Mouse (Mus musculus) forebrain, embryonic 12.5 days (tissue): Measurements from ENCODE around the gene Crim1. TPM values are rescaled to one million over a fixed set of nuclear protein-coding genes. Genes with fewer than 3 reads are reported as not detected.

Experiments used
- ATAC-seq: fragments of 200-750 bp; cut with Nextera tagmentation; 2 replicates; pipeline ENCODE4 v1.8.0; 2017; ENCODE audit warnings: moderate TSS enrichment; ENCODE audit not compliant: low FRiP score
- H3K27ac ChIP-seq: fragments of 300-500 bp; sonication (generic); 2 replicates; pipeline ENCODE4 v1.5.1; 2016; ENCODE audit warnings: mild to moderate bottlenecking
- H3K27me3 ChIP-seq: fragments of 300-500 bp; sonication (generic); 2 replicates; pipeline ENCODE4 v1.6.1; 2016; ENCODE audit warnings: mild to moderate bottlenecking
- H3K36me3 ChIP-seq: fragments of 300-500 bp; sonication (generic); replicated peaks from 2 replicates; pipeline ENCODE4 v1.6.1; 2016; ENCODE audit warnings: mild to moderate bottlenecking
- H3K4me1 ChIP-seq: fragments of 300-500 bp; sonication (generic); 2 replicates; pipeline ENCODE4 v1.6.1; 2016
- H3K4me2 ChIP-seq: fragments of 300-500 bp; sonication (generic); 2 replicates; pipeline ENCODE4 v1.6.1; 2016; ENCODE audit warnings: mild to moderate bottlenecking, moderate library complexity
- H3K4me3 ChIP-seq: fragments of 300-500 bp; sonication (generic); replicated peaks from 2 replicates; pipeline ENCODE4 v1.5.1; 2016; ENCODE audit warnings: mild to moderate bottlenecking
- H3K9ac ChIP-seq: fragments of 300-500 bp; sonication (generic); 2 replicates; pipeline ENCODE4 v1.6.1; 2016; ENCODE audit warnings: mild to moderate bottlenecking
- H3K9me3 ChIP-seq: fragments of 300-500 bp; sonication (generic); 2 replicates; pipeline ENCODE4 v1.6.1; 2016
- WGBS: fragments of 180-500 bp; shearing (Covaris S2); methylation state at CpG from one replicate; pipeline ENCODE4 v1.1.7; 2016; 5-methylcytosine and 5-hydroxymethylcytosine counted together
- polyA plus RNA-seq: library from polyadenylated mRNA; unstranded; fragments of >200 nt; fragmentation: Nextera tagmentation; extraction: Ambion mirVana; gene quantifications from 2 replicates; pipeline ENCODE4 v1.2.1, GENCODE M21; 2016

Crim1 gene
- polyA plus RNA-seq, 1 experiment from 2014 or later, result 3.8 TPM

GRCm38 (mm10) chr17:78376587-78376986 lies 176.5 kb downstream of the Crim1 start:
- H3K4me3 ChIP-seq, result no peak overlapping the region
- H3K9me3 ChIP-seq, result no peaks in the 10 kb centered on the region
- H3K27ac ChIP-seq, result no peak overlapping the region
- no peak overlapping the region for H3K4me2 ChIP-seq
- 79% methylated on average over 8 of the region's 8 CpGs for WGBS
- no peaks in the 10 kb centered on the region for H3K27me3 ChIP-seq
- H3K9ac ChIP-seq, result no peak overlapping the region
- no peaks in the 10 kb centered on the region for H3K4me1 ChIP-seq
- peaks cover 6% of the 10 kb centered on the region; the same call in 1 of the 2 replicates for H3K36me3 ChIP-seq
- no peak for ATAC-seq

GRCm38 (mm10) chr17:78379079-78379729 lies 179.2 kb downstream of the Crim1 start:
- WGBS, result 91% methylated on average over 8 of the region's 8 CpGs
- H3K27ac ChIP-seq, result no peak overlapping the region
- H3K4me1 ChIP-seq, result no peaks in the 10 kb centered on the region
- no peak overlapping the region for H3K9ac ChIP-seq
- H3K36me3 ChIP-seq, result peaks cover 10% of the 10 kb centered on the region; the same call in 1 of the 2 replicates
- H3K9me3 ChIP-seq, result no peaks in the 10 kb centered on the region
- no peak overlapping the region for H3K4me3 ChIP-seq
- no peak overlapping the region for H3K4me2 ChIP-seq
- no peaks in the 10 kb centered on the region for H3K27me3 ChIP-seq
- ATAC-seq, result no peak

GRCm38 (mm10) chr17:78379730-78380245 lies 179.7 kb downstream of the Crim1 start:
- 75% methylated on average over 11 of the region's 11 CpGs for WGBS
- no peak overlapping the region for H3K4me2 ChIP-seq
- no peaks in the 10 kb centered on the region for H3K4me1 ChIP-seq
- H3K27me3 ChIP-seq, result no peaks in the 10 kb centered on the region
- peaks cover 10% of the 10 kb centered on the region; the same call in 1 of the 2 replicates for H3K36me3 ChIP-seq
- H3K9ac ChIP-seq, result no peak overlapping the region
- H3K27ac ChIP-seq, result no peak overlapping the region
- no peak for ATAC-seq
- no peak overlapping the region for H3K4me3 ChIP-seq
- no peaks in the 10 kb centered on the region for H3K9me3 ChIP-seq

- Histone ChIP-seq H3K36me3 (0 out of 2 replicates have a peak, but pooled peaks cover 6% of the 10 kb centered on the region), H3K27ac (no peak overlapping the region), H3K9me3 (no peaks in the 10 kb centered on the region), H3K27me3 (no peaks in the 10 kb centered on the region), H3K4me3 (no peak overlapping the region), H3K4me2 (no peak overlapping the region), H3K9ac (no peak overlapping the region), H3K4me1 (no peaks in the 10 kb centered on the region)
- ATAC-seq, result no peak
- WGBS, result 88% methylated on average over 3 of the region's 3 CpGs
Measured at GRCm38 (mm10) chr17:78382321-78382720, 182.3 kb downstream of the Crim1 start.

GRCm38 (mm10) chr17:78387665-78388064 lies 187.6 kb downstream of the Crim1 start:
- no peak for ATAC-seq
- H3K27me3 ChIP-seq, result no peaks in the 10 kb centered on the region
- H3K9me3 ChIP-seq, result no peaks in the 10 kb centered on the region
- no peak overlapping the region for H3K4me2 ChIP-seq
- no peak overlapping the region for H3K9ac ChIP-seq
- H3K4me3 ChIP-seq, result no peak overlapping the region
- H3K36me3 ChIP-seq, result no peaks in the 10 kb centered on the region
- H3K27ac ChIP-seq, result no peak overlapping the region
- WGBS, result 84% methylated on average over 9 of the region's 9 CpGs
- H3K4me1 ChIP-seq, result no peaks in the 10 kb centered on the region

- no peaks in the 10 kb centered on the region for H3K36me3 ChIP-seq
- H3K27me3 ChIP-seq, result no peaks in the 10 kb centered on the region
- WGBS, result 85% methylated on average over 9 of the region's 9 CpGs
- no peak for ATAC-seq
- no peaks in the 10 kb centered on the region for H3K9me3 ChIP-seq
- no peak overlapping the region for H3K9ac ChIP-seq
- no peak overlapping the region for H3K27ac ChIP-seq
- H3K4me2 ChIP-seq, result no peak overlapping the region
- no peak overlapping the region for H3K4me3 ChIP-seq
- no peaks in the 10 kb centered on the region for H3K4me1 ChIP-seq
Measured at GRCm38 (mm10) chr17:78388101-78388847, 188.2 kb downstream of the Crim1 start.

GRCm38 (mm10) chr17:78389573-78389972 lies 189.5 kb downstream of the Crim1 start:
- 94% methylated on average over 5 of the region's 5 CpGs for WGBS
- Histone ChIP-seq H3K4me2 (no peak overlapping the region), H3K27ac (no peak overlapping the region), H3K9me3 (no peaks in the 10 kb centered on the region), H3K27me3 (no peaks in the 10 kb centered on the region), H3K9ac (no peak overlapping the region), H3K4me3 (no peak overlapping the region), H3K36me3 (no peaks in the 10 kb centered on the region), H3K4me1 (no peaks in the 10 kb centered on the region)
- ATAC-seq, result no peak

- no peak overlapping the region for H3K4me2 ChIP-seq
- H3K4me1 ChIP-seq, result no peaks in the 10 kb centered on the region
- no peak overlapping the region for H3K4me3 ChIP-seq
- no peak for ATAC-seq
- H3K9ac ChIP-seq, result no peak overlapping the region
- WGBS, result 84% methylated on average over 9 of the region's 9 CpGs
- H3K27ac ChIP-seq, result no peak overlapping the region
- H3K36me3 ChIP-seq, result no peaks in the 10 kb centered on the region
- H3K9me3 ChIP-seq, result no peaks in the 10 kb centered on the region
- H3K27me3 ChIP-seq, result no peaks in the 10 kb centered on the region
Measured at GRCm38 (mm10) chr17:78392401-78393087, 192.5 kb downstream of the Crim1 start.

GRCm38 (mm10) chr17:78400130-78400840 lies 200.2 kb downstream of the Crim1 start:
- H3K36me3 ChIP-seq, result peaks cover 9% of the 10 kb centered on the region

GRCm38 (mm10) chr17:78401311-78401710 lies 201.3 kb downstream of the Crim1 start:
- 72% methylated on average over 6 of the region's 6 CpGs for WGBS
- peaks cover 7% of the 10 kb centered on the region for H3K4me1 ChIP-seq
- H3K4me2 ChIP-seq, result no peak overlapping the region
- H3K4me3 ChIP-seq, result no peak overlapping the region
- no peak overlapping the region for H3K9ac ChIP-seq
- peaks cover 9% of the 10 kb centered on the region for H3K36me3 ChIP-seq
- no peak overlapping the region for H3K27ac ChIP-seq
- H3K27me3 ChIP-seq, result no peaks in the 10 kb centered on the region
- H3K9me3 ChIP-seq, result no peaks in the 10 kb centered on the region
- no peak for ATAC-seq

More at GRCm38 (mm10) chr17:78400130-78400840, 200.2 kb downstream of the Crim1 start:
- no peak overlapping the region for H3K9ac ChIP-seq
- no peak overlapping the region for H3K4me2 ChIP-seq
- peaks cover 7% of the 10 kb centered on the region for H3K4me1 ChIP-seq
- no peak overlapping the region for H3K4me3 ChIP-seq
- no peaks in the 10 kb centered on the region for H3K27me3 ChIP-seq
- no peak for ATAC-seq
- H3K9me3 ChIP-seq, result no peaks in the 10 kb centered on the region
- H3K27ac ChIP-seq, result no peak overlapping the region
- WGBS, result 86% methylated on average over 12 of the region's 12 CpGs

- Histone ChIP-seq H3K27me3 (no peaks in the 10 kb centered on the region), H3K4me2 (no peak overlapping the region), H3K4me1 (peaks cover 7% of the 10 kb centered on the region), H3K4me3 (no peak overlapping the region), H3K36me3 (peaks cover 9% of the 10 kb centered on the region), H3K9me3 (no peaks in the 10 kb centered on the region), H3K9ac (no peak overlapping the region), H3K27ac (no peak overlapping the region)
- ATAC-seq, result no peak
- 41% methylated on average over 4 of the region's 4 CpGs for WGBS
Measured at GRCm38 (mm10) chr17:78401713-78402112, 201.7 kb downstream of the Crim1 start.

GRCm38 (mm10) chr17:78402174-78402573 lies 202.1 kb downstream of the Crim1 start:
- Histone ChIP-seq H3K27me3 (no peaks in the 10 kb centered on the region), H3K4me3 (no peak overlapping the region), H3K27ac (no peak overlapping the region), H3K4me2 (no peak overlapping the region), H3K36me3 (peaks cover 9% of the 10 kb centered on the region), H3K4me1 (peaks cover 7% of the 10 kb centered on the region), H3K9ac (no peak overlapping the region), H3K9me3 (no peaks in the 10 kb centered on the region)
- ATAC-seq, result no peak
- 89% methylated on average over 6 of the region's 6 CpGs for WGBS
